ENCODE assay signal across 12 mouse cellular contexts in the genomic region with DNA sequence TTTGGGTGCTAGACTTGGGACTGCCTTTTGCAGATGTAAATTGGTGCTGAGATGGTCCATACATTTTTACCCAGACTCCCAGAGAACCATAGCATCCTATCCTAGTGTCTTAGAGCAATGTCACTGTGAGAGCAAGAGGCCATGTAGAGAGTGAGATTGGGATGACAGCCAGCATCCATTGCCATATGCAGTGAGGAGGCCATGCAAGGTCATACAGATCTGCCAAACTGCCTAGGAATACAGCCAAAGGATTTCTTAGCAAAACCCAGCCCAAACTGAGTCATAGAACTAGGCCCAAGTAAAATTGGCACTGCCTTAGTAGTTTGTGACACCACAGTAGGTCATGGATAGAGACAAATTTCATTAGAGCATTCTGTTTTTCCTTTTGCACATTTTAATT.
DNase-seq lines count a peak whose midpoint lies in the region; ATAC-seq and TF ChIP-seq lines count a peak whose summit lies in the region.
"Had no signal": no experiment of that assay in that cellular context is flagged by ENCODE, and none has a peak within 500 bp of the region (broad histone marks: within the 10 kb centered on the region; RNA-seq: fewer than 3 reads in every experiment).

No protein-coding gene starts in this region.

- no peak for TF ChIP-seq POLR2A in liver, adult 2 months (IDR thresholded peaks at IDR 0.05; ENCODE audit: extremely low read depth, insufficient read depth, low read length)

- no peak overlapping the region for H3K4me2 ChIP-seq in liver, embryonic 11.5 days
- H3K4me2 ChIP-seq in midbrain, embryonic 11.5 days = no peak overlapping the region
- H3K4me2 ChIP-seq: limb, embryonic 12.5 days; neural tube, embryonic 12.5 days had no signal

- H3K79me2 ChIP-seq in liver, adult 2 months (ENCODE audit: control insufficient read depth, insufficient read depth, low read length) = no peaks in the 10 kb centered on the region

- DNase-seq in liver, adult 2 months (ENCODE audit: extremely low read depth, low read depth, low spot score) = peak; percentile 45
- no peak for DNase-seq in liver, embryonic 11.5 days (ENCODE audit: low spot score)
- peak; percentile 33 for DNase-seq in adrenal gland, postnatal 25 days
- DNase-seq in heart, adult 8-10 months (ENCODE audit: low spot score) = peak; percentile 75
- DNase-seq in lung, postnatal 36 days = peak; percentile 57
- DNase-seq in left cerebral cortex, adult 9 months (ENCODE audit: low spot score in 2 of 2) = no peak
- DNase-seq in midbrain, embryonic 11.5 days (ENCODE audit: low spot score, missing footprints) = no peak
- DNase-seq: right cerebral cortex, postnatal 25 days had no signal

- no peaks in the 10 kb centered on the region for H3K27me3 ChIP-seq in liver, adult 2 months (ENCODE audit: control insufficient read depth, insufficient read depth, low read length)
- H3K27me3 ChIP-seq in liver, embryonic 11.5 days (replicated peaks; ENCODE audit: control insufficient read depth, insufficient read depth, low read length) = no peaks in the 10 kb centered on the region
- H3K27me3 ChIP-seq in midbrain, embryonic 11.5 days (ENCODE audit: control insufficient read depth, insufficient read depth, low read length) = no peaks in the 10 kb centered on the region
- H3K27me3 ChIP-seq: limb, embryonic 12.5 days; neural tube, embryonic 12.5 days had no signal

- H3K9ac ChIP-seq in liver, adult 2 months (ENCODE audit: low read depth, low read length) = no peak overlapping the region
- H3K9ac ChIP-seq in liver, embryonic 11.5 days (ENCODE audit: low read depth, low read length) = no peak overlapping the region
- no peak overlapping the region for H3K9ac ChIP-seq in midbrain, embryonic 11.5 days (ENCODE audit: low read length)
- H3K9ac ChIP-seq: limb, embryonic 12.5 days; neural tube, embryonic 12.5 days had no signal

- no peak overlapping the region for H3K27ac ChIP-seq in liver, adult 2 months (replicated peaks; ENCODE audit: insufficient read depth, low read depth, low read length)
- H3K27ac ChIP-seq in liver, embryonic 11.5 days (ENCODE audit: low read depth, low read length) = no peak overlapping the region
- H3K27ac ChIP-seq in midbrain, embryonic 11.5 days (ENCODE audit: low read depth, low read length) = no peak overlapping the region
- H3K27ac ChIP-seq: limb, embryonic 12.5 days; neural tube, embryonic 12.5 days; stomach, postnatal 0 days had no signal

- no peaks in the 10 kb centered on the region for H3K9me3 ChIP-seq in liver, embryonic 11.5 days (ENCODE audit: control insufficient read depth, low read length)
- H3K9me3 ChIP-seq in midbrain, embryonic 11.5 days (ENCODE audit: control insufficient read depth, low read length) = no peaks in the 10 kb centered on the region
- H3K9me3 ChIP-seq: limb, embryonic 12.5 days; neural tube, embryonic 12.5 days had no signal

- H3K4me1 ChIP-seq in liver, adult 2 months (ENCODE audit: control insufficient read depth, insufficient read depth, low read length) = peaks cover 3% of the 10 kb centered on the region; the same call in 1 of the 2 replicates
- H3K4me1 ChIP-seq in liver, embryonic 11.5 days (replicated peaks; ENCODE audit: control insufficient read depth, insufficient read depth, low read length) = no peaks in the 10 kb centered on the region
- no peaks in the 10 kb centered on the region for H3K4me1 ChIP-seq in midbrain, embryonic 11.5 days (ENCODE audit: control insufficient read depth, insufficient read depth, low read length)
- H3K4me1 ChIP-seq: limb, embryonic 12.5 days; megakaryocyte, embryonic 14.5 days; neural tube, embryonic 12.5 days had no signal

- no peak for ATAC-seq in liver, embryonic 11.5 days (replicated peaks; ENCODE audit: low FRiP score)
- no peak for ATAC-seq in midbrain, embryonic 11.5 days (ENCODE audit: low FRiP score)

- no peak overlapping the region for H3K4me3 ChIP-seq in liver, adult 2 months (ENCODE audit: insufficient read depth, low read depth, low read length)
- no peak overlapping the region for H3K4me3 ChIP-seq in liver, embryonic 11.5 days (ENCODE audit: low read depth, low read length)
- no peak overlapping the region for H3K4me3 ChIP-seq in midbrain, embryonic 11.5 days (ENCODE audit: low read depth, low read length)
- H3K4me3 ChIP-seq: limb, embryonic 12.5 days; megakaryocyte, embryonic 14.5 days; neural tube, embryonic 12.5 days had no signal

- H3K36me3 ChIP-seq in liver, adult 2 months (ENCODE audit: control insufficient read depth, insufficient read depth, low read length) = no peaks in the 10 kb centered on the region
- no peaks in the 10 kb centered on the region for H3K36me3 ChIP-seq in liver, embryonic 11.5 days (ENCODE audit: control insufficient read depth, insufficient read depth, low read length)
- no peaks in the 10 kb centered on the region for H3K36me3 ChIP-seq in midbrain, embryonic 11.5 days (ENCODE audit: control insufficient read depth, insufficient read depth, low read length)
- H3K36me3 ChIP-seq: limb, embryonic 12.5 days; neural tube, embryonic 12.5 days had no signal

- no peak for TF ChIP-seq CTCF in liver, adult 2 months (IDR thresholded peaks at IDR 0.05; ENCODE audit: low read depth, low read length)

Comparison
In these comparisons a context has a peak if more than half of its experiments do, and no peak if none do; other contexts are left out.
1. DNase-seq: peak in liver, adult 2 months (single experiment), adrenal gland, postnatal 25 days (single experiment), heart, adult 8-10 months (single experiment) and lung, postnatal 36 days (single experiment); none in liver, embryonic 11.5 days (single experiment), left cerebral cortex, adult 9 months (0 of 2) and midbrain, embryonic 11.5 days (single experiment).